Mouse (Mus musculus) spleen, adult 12 weeks (tissue): ENCODE results near the gene Pax7.

Experiments
- DNase-seq: peaks from one replicate; pipeline ENCODE4 v3.0.0; 2022; ENCODE audit warnings: low spot score

The Pax7 gene

DNA sequence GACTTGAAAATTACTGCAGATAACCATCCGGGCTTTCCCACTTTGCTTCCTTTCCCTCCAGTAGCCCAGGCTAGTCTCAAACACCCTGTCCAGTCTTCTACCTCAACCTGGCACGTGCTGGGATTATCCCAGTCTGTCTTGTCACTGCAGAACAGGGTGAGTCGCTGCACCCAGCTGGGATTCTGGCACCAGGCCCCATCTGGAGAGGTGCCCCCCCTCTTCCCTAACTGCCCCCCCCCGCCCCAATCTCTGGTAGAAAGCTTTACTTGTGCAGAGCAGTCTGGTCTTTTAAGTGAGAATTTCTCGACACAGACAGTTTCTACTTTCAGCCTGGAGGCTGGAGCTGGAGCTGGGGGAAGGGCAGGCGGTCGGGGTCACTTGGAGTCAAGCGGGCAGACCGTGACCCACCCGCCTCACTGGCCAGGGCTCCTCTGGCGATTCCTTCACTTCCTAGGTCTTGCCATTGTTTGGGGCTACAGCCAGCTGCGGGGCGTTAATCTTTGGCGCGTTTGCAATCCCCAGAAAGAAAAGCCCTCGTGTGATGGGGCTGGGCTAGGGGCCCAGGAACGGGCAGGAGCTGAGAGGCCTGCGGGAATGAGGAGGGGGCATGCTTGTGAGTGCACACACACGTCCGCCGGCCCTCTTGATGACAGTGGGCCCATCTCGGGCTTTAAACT is 22.4 kb downstream of the Pax7 start:
- DNase-seq, result no peak

DNA sequence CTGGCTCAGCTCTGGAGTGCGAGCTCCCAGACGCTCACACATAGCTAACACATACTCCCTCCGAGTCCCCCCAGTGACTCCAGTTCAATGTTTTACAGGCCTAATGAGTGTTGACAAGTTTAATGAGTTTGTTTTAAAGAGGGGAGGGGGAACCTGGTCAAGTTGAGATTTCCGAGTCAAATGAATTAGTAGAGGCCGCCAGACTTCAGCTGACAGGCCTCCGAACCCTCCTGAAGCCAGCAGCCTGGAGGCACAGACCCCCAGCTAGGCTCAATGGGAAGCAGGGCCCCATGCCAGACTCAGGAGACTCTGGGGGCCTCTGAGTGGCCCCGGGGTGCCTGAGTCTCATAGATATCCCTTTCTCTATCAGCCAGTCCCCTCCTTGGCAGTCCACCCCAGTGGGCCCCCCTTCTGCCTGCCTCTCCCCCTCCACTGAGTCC is 23.9 kb downstream of the Pax7 start:
- no peak for DNase-seq

DNA sequence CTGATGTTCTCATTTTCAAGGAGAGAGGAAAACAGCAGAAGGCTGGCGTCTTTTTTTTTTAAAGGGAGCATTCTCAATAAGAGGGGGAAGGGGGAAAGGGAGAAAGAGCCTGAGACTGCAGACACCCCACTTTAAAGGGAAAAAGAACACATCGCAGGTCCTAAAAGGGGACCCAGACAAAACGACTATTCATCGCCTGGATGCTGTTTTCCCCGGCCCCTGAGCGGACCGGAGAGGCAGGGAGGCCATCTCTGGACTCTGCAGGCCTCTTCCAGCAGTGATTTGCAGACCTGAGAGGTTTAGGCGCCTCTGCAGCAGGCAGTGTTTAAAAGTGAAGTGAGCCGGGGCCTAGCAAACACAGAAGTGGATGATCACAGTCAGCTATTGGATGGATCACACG is 25.5 kb downstream of the Pax7 start:
- DNase-seq, result no peak

DNA sequence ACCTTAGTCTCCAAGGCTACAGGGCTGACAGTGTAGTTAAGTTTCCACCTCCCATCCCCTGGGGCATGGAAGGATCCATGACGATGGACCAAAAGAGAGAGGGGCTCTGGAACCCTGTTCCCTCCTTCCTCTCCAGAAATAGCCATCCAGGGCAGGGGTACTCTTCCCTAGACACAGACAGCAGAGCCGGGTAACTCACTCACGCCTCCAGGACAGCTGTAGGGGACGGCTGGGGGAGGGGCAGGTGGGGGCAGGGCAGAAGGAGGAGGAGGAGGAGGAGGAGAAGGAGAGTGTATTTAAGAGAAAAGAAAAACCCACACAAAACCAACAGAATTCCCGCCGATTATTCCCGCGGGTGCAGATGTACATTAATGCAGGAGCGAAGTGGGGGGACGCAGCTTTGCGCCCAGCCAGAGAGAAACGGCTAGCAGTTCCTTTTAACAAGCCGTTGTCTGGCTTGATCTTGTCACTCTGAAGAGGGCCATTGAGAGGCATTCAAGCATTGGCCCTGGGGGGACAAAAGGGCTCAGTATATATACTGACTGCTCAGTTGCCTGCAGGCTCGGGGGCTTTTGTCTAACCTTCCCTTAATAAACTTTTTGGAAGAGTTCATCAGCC is 26.0 kb downstream of the Pax7 start:
- DNase-seq, result no peak

DNA sequence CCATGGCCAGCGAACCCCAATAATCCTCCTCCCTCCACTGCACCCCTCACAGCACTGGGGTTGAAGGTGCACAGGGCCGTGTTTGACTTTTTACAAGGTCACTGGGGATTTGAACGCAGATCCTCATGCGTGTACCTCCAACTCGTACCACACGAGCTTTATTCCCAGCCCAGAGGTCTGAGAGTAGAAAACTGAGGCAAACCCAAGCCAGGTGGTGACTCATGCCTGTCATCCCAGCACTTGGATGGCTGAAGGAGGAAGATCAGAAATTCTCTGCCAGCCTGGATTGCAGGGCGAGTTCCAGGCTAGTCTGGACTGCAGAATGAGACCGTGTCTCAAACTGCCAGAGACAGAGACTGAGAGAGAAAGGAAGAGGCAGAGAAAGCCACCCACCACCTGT is 28.4 kb downstream of the Pax7 start:
- no peak for DNase-seq

DNA sequence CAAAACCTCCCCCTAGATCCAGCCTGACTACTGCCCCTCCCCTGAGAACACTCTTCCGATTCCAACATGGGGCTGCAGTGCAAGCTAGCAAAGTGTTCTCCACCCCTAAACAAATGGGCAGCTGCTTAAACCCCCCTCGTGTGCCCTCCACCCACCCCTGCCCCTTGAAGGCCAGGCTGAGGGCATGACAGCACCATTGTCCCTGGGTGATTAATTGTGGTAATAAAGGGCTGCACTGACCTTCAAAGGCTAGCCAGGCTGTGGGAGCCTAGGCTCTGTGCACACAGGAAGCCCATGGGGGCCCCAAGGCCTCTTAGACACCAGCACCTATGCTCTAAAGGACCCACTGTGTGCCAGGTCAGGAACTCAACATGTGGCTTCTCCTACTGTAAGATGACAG is 29.3 kb downstream of the Pax7 start:
- no peak for DNase-seq

DNA sequence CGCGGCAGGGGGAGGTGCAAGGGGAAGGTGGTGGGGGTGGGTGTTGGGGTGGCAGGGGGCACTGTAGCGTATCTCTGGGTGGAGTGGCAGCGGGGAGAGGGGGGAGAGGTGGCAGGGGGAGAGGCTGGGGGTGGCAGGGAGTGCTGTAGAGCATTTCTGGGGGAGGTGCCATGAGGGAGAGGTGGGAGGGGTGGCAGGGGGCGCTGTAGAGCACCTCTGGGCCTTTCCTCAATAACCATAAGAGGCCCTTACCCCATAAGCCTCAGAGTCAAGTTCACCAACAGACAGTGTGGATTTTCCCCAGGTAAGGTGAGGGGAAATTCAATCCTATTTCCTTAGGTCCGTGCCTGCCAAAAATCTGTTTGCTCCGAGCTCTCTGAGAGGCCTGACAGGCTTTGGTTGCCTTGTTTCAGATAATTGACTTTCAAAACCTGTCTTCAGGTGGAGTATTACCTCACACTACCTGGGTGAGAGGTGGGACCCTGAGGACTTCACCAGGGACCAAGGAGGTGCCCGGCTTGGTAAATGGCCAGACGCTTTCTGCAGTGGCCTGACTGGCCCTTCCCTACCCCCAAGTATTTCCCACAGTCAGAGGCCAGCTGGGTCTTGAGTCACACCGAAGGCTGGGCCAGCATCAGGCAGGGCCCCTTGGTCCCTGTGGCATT is 33.8 kb downstream of the Pax7 start:
- no peak for DNase-seq

DNA sequence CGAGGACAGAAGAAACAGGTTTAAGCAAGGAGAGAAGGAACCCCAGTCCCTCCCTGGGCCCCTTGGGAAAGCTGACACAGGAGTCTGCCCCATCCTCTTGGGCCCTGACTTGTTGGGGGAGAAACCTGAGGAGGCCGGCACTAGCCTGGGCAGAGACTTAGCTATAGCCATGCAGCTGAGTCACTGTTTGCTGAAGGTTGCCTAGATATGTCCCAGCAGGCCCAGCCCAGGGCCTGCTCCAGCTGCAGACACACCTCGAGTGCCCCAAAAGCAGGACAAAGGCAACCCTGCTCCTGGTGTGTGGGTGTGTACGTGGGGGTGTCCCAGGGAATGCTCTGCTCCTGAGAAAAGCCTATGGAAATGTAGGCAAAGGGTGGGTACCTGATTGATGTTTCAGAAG is 36.0 kb downstream of the Pax7 start:
- no peak for DNase-seq

DNA sequence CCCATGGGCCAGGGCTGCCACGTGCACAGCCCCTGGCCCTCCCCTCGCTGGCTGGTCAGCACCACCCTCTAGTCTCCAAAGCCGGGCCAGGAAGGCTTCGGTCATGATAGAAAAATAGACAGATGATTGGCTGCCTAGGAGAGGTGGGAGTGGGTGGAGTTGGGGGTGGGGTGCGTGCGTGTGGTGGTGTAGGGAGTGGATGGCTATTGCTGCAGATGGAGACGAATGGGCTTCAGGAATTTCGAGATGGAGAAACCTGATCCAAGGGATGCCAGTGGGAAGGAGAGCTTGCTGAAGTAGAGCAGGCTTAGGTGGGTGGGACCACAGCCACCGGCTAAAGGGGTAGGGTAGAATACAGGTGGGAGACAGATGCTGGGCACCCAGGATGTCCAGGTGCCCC is 37.2 kb downstream of the Pax7 start:
- no peak for DNase-seq

DNA sequence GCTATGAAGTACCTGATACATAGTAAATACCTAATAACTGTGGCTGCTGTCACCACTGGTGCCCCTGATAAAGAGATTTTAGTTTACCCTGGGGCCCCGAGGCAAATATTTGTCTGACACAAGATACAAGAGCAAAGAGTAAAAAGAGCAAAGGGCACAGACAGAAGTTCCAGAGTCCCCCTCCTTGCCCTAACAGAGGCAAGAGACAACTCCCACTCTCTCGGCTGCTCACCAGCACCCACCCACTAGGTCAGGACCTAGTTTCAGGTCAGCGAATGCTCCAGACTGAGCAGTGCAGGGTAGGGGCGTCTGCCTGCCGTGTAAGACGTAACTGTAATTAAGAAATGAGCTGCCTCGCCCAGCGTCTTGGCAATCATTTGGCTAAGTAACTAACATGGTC is 42.2 kb downstream of the Pax7 start:
- no peak for DNase-seq

DNA sequence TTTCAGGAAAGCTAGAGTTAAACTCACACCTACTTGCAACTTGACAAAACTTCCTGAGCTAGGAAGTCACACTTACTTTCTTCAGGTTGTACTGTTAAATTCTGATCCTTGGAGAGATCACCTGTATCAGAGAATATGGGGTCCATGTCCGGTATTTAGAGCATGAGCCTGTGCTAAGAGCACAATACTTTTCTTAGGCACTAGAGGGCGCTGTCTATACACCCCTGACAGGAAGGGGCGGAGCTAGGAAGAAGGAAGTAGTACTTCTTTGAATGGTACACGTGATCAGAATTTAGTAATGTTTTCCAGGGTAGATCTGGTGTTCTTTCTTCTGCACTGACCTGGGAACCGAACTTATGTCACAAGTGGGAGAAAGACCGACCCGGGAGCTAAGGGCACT is 43.6 kb downstream of the Pax7 start:
- no peak for DNase-seq

DNA sequence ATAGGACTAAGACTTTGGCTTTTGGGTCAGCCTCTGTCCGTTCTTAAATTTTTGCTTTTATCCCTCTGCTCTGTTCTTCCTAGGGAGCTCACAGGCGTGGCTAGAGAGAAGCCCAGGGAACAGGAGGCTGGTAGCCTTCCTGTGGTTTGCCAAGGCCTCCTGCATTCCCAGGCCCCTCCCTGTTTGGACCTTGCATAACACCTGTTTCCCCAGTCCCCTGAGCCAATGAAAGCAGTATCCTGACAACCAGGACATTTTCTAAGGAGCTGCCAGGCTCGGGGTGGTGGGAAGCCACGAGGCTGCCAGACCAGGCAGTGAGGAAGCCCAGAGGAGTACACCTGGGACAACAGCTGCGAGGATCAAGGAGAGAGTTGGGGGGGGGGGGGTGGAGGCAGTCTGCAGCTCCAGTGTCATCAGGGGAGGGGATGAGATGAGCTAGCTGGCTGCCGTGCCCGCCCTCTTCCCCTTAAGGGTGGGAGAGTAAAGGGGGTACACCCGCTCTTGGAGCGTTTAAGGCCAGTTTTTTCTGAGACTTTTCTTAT is 50.3 kb downstream of the Pax7 start:
- DNase-seq, result no peak

DNA sequence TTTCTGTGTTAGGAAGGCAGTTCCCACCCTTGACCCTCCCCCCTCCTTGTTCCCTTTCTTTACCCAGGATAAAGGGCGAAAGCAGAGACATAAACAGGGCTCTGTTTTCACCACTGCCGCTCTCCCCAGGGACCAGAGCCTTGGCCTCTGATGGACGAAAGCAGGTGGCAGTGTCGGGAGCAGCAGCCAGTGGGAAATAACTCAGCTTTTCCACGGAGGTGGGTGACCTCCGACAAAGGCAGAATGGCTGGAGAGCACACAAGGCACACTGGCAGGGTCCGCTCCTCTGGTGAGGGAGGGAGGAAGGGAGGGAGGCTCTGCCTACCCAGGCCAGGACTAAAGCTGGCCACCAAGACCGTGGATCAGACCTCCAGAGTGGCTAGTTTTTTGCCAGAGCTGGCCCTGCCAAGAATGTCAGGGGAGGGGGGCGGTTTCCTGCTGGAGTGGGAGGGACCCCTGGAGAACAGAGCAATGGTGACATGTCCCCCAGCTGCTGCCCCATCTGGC is 62.1 kb downstream of the Pax7 start:
- DNase-seq, result no peak

DNA sequence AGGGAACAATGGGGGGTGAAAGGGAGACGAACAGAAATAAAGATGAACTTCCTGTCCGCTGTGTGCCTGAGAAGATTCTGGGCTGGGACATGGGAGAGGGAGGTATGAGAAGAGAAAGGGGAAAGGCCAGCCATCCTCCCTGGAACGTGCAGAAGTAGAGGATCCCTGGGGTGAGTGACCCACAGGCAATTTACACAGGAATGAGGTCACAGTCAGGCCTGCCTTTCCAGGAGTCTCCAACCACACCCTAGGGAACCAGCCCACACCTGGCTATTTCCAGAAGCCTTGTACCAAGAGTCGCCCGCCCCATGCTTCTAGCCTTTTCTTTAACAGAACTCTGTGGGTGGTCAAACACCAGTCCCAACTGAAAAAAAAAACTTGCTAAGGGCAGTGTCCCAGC is 65.5 kb downstream of the Pax7 start:
- no peak for DNase-seq

DNA sequence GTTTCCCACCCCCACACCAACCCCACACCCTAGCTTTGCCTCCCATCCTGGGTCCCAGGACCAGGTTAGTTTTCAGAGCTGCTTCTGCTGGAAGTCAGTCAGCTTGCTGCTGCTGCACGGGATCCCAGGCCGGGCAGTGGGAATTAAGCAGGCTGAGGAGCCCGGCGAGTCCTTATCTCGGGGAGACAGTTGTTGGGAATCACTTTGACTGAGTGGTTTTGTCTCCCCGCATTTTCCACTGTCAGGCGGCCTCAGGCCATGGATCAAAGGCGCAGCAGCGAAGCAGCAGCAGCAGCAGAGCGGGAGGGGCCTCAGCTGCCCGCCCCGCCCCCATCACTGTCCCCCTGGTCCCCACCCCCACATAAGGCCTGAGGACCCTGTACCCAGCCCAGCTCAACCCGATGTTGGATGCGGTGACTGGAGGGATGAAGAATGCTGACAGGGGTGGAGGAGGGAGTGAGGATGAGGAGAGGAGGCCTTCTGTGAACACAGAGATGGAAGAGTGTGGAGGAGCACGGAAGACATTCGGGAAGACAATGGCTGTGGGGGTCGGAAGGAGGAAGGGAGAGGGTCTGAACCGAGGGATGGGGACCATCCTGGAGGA is 66.1 kb downstream of the Pax7 start:
- no peak for DNase-seq

DNA sequence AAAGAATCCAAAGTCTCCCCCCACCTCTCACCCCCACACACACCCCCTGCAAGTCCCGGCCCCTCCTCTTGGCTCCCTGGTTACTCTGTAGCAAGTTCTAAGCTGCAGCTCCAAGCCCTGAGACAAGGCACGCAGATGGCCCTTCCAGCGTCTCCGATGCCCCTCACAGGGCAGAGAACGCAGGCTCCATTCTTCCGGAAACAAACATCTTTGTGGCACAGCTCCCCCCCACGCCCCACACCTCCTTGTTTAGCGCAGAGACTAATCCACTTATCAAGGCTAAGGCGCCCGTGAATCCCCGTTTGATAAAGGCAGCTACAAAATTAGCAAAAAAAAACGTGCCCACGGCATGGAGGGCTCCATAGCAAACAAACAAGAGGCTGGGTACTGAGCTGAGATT is 71.4 kb downstream of the Pax7 start:
- no peak for DNase-seq

DNA sequence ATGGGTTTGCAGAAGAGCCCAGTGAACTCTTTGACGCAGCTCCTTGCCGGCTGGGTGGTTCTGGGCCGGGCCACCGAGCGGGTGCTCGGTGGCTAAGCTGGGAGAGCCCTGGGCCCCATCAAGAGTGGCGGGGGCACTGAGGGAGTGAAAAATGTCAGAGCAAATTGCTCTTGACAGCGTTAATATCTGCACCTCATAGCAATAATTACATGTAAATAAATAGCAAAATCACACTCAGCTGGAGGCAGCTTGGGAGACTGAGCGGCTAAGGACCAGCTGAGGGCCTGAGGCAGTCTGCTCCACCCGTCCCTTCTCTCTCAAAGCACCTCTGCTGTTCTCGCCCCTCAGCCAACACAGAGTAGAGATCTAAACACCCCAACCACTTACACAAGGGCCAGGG is 72.6 kb downstream of the Pax7 start:
- no peak for DNase-seq

DNA sequence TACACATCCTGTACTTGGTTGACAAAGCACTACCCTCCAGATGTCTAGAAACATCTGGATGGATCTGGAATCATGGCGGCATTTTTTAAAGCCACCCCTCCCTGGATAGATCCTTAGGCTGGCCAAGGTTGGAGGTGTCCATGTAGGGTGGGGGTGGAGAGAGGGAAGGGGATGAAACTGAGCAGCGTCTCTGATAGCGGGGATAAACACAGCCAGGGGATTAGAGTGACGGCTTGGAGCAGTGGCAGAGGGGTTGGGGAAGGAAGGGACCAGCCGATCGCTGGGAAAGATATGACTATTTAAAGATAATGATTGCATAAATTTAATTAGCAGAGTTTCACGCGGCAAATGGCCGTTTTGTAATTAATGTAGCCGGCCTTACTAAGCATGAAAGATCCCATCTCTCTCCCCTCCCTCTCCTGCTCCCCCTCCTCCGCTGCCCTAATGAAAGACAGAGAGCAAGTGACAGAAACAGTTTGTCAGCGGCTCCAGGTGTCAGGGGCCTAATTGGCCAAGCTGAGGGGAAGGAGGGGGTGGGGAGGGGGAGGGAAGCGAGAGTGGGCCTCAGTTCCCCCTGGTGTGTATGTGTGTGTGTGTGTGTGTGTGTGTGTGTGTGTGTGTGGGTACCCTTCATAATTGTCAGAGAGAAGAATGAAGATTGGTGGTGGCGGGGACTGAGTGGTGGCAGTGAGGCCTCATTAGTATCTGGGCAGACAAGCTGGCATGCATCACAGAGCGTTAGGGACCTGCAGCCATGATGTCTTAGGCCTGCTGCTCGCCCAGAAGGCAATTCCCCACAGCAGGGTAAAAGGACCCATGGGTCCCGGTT is 74.6 kb downstream of the Pax7 start:
- DNase-seq, result no peak

DNA sequence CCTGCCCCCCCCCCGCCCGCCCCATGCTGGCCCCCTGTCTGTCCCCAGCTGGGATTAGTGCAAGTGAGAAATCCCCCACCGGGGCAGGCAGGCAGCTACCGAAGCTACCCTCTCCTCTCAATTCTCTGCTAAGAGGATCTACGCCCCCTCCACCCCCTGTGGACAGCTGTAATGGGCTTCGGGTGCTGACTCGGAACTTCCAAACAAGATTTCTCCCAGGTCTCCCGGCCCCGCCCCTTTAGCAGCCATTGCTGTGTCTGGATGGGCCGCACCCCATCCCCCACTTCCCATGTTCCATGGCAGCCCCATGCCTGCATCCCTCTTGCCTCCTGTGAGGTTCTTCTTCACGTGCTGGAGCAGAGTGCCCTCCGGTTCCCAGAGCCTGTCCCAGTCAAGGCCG is 76.4 kb downstream of the Pax7 start:
- DNase-seq, result no peak

DNA sequence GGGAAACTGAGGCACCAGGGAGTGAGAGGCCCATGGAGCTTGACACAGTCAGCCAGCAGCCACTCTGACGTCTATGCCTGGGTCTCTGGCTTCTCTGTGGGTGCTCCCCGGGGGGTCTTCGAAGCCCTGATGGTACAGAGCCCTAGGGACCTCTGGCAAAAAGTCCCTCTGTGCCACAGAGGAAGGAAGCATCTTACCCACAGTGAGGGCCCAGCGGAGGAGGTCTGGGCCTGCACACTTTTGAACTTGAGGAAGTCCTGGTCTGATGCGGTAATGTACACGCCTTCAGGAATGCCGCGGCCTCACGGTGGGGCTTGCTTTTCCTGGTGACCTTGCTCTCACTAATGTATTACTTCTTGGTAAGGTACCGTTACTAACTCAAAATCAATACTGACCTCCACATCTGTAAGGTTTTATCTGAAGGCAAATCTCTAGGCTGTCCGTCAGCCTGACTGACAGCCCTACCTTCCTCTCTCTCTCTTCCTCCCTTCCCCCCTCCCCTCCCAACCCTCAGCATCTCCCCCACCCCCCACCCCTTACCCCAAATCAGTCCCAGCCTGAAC is 79.1 kb downstream of the Pax7 start:
- DNase-seq, result no peak

DNA sequence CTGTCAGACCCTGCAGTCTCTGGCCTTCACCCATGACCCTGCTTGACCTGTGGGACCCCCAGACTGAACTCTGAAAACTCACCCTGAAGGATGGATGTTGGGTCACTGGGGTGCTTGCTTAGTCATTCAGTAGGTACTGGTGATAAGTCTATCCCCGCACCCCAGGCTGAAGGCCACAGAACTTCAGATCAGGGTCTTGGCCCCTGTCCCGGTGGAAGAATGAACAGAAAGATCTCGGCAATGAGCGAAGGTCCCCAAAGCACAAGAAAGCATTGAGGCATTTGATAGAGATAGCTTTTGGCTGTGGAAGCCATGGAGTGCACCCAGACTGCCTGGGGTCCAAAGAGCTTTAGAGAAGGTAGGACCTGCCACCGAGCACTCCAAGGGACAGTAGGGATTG is 82.4 kb downstream of the Pax7 start:
- DNase-seq, result no peak
